Mouse (Mus musculus) hindbrain, embryonic 11.5 days (tissue): ENCODE measurements at regions not wholly inside any gene's neighbourhood (a gene's known extent, or its start where the extent isn't known, plus 50 kb on each side); places are given as distances from the start of the nearest gene placed in this dataset.

ENCODE experiments used
- ATAC-seq: fragments of 200-750 bp; cut with Nextera tagmentation; 2 replicates; pipeline ENCODE4 v1.8.0; 2017; ENCODE audit warnings: mild to moderate bottlenecking, moderate TSS enrichment, moderate library complexity; ENCODE audit not compliant: low FRiP score
- DNase-seq: peaks from one replicate; pipeline ENCODE4 v3.0.0-alpha.2; 2015; ENCODE audit warnings: low spot score
- H3K27ac ChIP-seq: fragments of 300-500 bp; sonication (generic); 2 replicates; pipeline ENCODE4 v1.5.1; 2014; ENCODE audit warnings: mild to moderate bottlenecking, low read depth, low read length
- H3K27me3 ChIP-seq: fragments of 300-500 bp; sonication (generic); 2 replicates; pipeline ENCODE4 v1.6.1; 2014; ENCODE audit warnings: mild to moderate bottlenecking, low read length, moderate library complexity, mixed read lengths; ENCODE audit not compliant: control insufficient read depth, insufficient read depth
- H3K36me3 ChIP-seq: fragments of 300-500 bp; sonication (generic); 2 replicates; pipeline ENCODE4 v1.6.1; 2014; ENCODE audit warnings: mild to moderate bottlenecking, low read length, moderate library complexity, mixed read lengths; ENCODE audit not compliant: control insufficient read depth, insufficient read depth
- H3K4me1 ChIP-seq: fragments of 300-500 bp; sonication (generic); replicated peaks from 2 replicates; pipeline ENCODE4 v1.6.1; 2014; ENCODE audit warnings: low read length, mixed read lengths; ENCODE audit not compliant: control insufficient read depth, insufficient read depth
- H3K4me2 ChIP-seq: fragments of 300-500 bp; sonication (generic); replicated peaks from 2 replicates; pipeline ENCODE4 v1.6.1; 2014; ENCODE audit warnings: mild to moderate bottlenecking, low read depth, low read length
- H3K4me3 ChIP-seq: fragments of 300-500 bp; sonication (generic); 2 replicates; pipeline ENCODE4 v1.5.1; 2014; ENCODE audit warnings: low read depth, low read length
- H3K9ac ChIP-seq: fragments of 300-500 bp; sonication (generic); 2 replicates; pipeline ENCODE4 v1.6.1; 2014; ENCODE audit warnings: low read depth, low read length
- H3K9me3 ChIP-seq: fragments of 300-500 bp; sonication (generic); 2 replicates; pipeline ENCODE4 v1.6.1; 2016; ENCODE audit warnings: low read length; ENCODE audit not compliant: control insufficient read depth
- WGBS: fragments of 180-500 bp; shearing (Covaris S2); extraction: QIAGEN DNeasy Blood & Tissue Kit; methylation state at CpG from one replicate; pipeline ENCODE4 v1.1.7; 2014; 5-methylcytosine and 5-hydroxymethylcytosine counted together

- Histone ChIP-seq H3K4me2 (no peak overlapping the region), H3K27me3 (no peaks in the 10 kb centered on the region), H3K4me1 (no peaks in the 10 kb centered on the region), H3K9ac (no peak overlapping the region), H3K27ac (no peak overlapping the region), H3K36me3 (no peaks in the 10 kb centered on the region), H3K9me3 (no peaks in the 10 kb centered on the region), H3K4me3 (no peak overlapping the region)
- 70% methylated on average over 15 of the region's 15 CpGs for WGBS
- peak; percentile 23 for DNase-seq
- ATAC-seq, result peak; percentile 67
Observed at GRCm38 (mm10) chr2:50702584-50703450, 406.2 kb upstream of the Mmadhc start.

GRCm38 (mm10) chr2:50698841-50699240 is 402.2 kb upstream of the Mmadhc start:
- ATAC-seq (no peak), DNase-seq (no peak)
- Histone ChIP-seq H3K9ac (no peak overlapping the region), H3K4me1 (peaks cover 3% of the 10 kb centered on the region; the same call in 1 of the 2 replicates), H3K4me2 (no peak overlapping the region), H3K9me3 (no peaks in the 10 kb centered on the region), H3K27ac (no peak overlapping the region), H3K27me3 (no peaks in the 10 kb centered on the region; the same call in 1 of the 2 replicates), H3K4me3 (no peak overlapping the region), H3K36me3 (no peaks in the 10 kb centered on the region)
- WGBS, result 78% methylated on average over 6 of the region's 6 CpGs

GRCm38 (mm10) chr2:50696575-50696974 is 400.0 kb upstream of the Mmadhc start:
- H3K4me2 ChIP-seq, result no peak overlapping the region
- no peak overlapping the region for H3K27ac ChIP-seq
- H3K36me3 ChIP-seq, result no peaks in the 10 kb centered on the region
- no peak overlapping the region for H3K4me3 ChIP-seq
- DNase-seq (no peak), ATAC-seq (no peak)
- no peak overlapping the region for H3K9ac ChIP-seq
- no peaks in the 10 kb centered on the region; the same call in 1 of the 2 replicates for H3K27me3 ChIP-seq
- no peaks in the 10 kb centered on the region for H3K9me3 ChIP-seq
- peaks cover 3% of the 10 kb centered on the region; the same call in 1 of the 2 replicates for H3K4me1 ChIP-seq

- Histone ChIP-seq H3K36me3 (no peaks in the 10 kb centered on the region), H3K4me2 (no peak overlapping the region), H3K4me1 (peaks cover 3% of the 10 kb centered on the region; the same call in 1 of the 2 replicates), H3K27me3 (no peaks in the 10 kb centered on the region; the same call in 1 of the 2 replicates), H3K9me3 (no peaks in the 10 kb centered on the region), H3K4me3 (no peak overlapping the region), H3K27ac (0 out of 2 replicates have a peak overlapping the region, but pooled peaks have one; percentile 21), H3K9ac (no peak overlapping the region)
- DNase-seq (peak; percentile 55), ATAC-seq (peak; percentile 92)
- WGBS, result 48% methylated on average over 2 of the region's 2 CpGs
Observed at GRCm38 (mm10) chr2:50694849-50695248, 398.2 kb upstream of the Mmadhc start.

GRCm38 (mm10) chr2:50693784-50694350 is 397.3 kb upstream of the Mmadhc start:
- H3K9me3 ChIP-seq, result no peaks in the 10 kb centered on the region
- no peaks in the 10 kb centered on the region for H3K36me3 ChIP-seq
- H3K4me1 ChIP-seq, result peaks cover 3% of the 10 kb centered on the region; the same call in 1 of the 2 replicates
- no peak overlapping the region for H3K27ac ChIP-seq
- ATAC-seq (no peak), DNase-seq (no peak)
- 58% methylated on average over 7 of the region's 7 CpGs for WGBS
- no peak overlapping the region for H3K4me3 ChIP-seq
- no peak overlapping the region for H3K9ac ChIP-seq
- no peaks in the 10 kb centered on the region; the same call in 1 of the 2 replicates for H3K27me3 ChIP-seq
- H3K4me2 ChIP-seq, result no peak overlapping the region

GRCm38 (mm10) chr2:50690120-50691103 is 393.8 kb upstream of the Mmadhc start:
- DNase-seq (no peak), ATAC-seq (no peak)
- Histone ChIP-seq H3K4me1 (peaks cover 3% of the 10 kb centered on the region; the same call in 1 of the 2 replicates), H3K4me3 (no peak overlapping the region), H3K27me3 (no peaks in the 10 kb centered on the region), H3K36me3 (no peaks in the 10 kb centered on the region), H3K9ac (no peak overlapping the region), H3K27ac (no peak overlapping the region), H3K9me3 (no peaks in the 10 kb centered on the region), H3K4me2 (no peak overlapping the region)
- WGBS, result 82% methylated on average over 11 of the region's 11 CpGs

GRCm38 (mm10) chr2:50687672-50688151 is 391.1 kb upstream of the Mmadhc start:
- Histone ChIP-seq H3K36me3 (no peaks in the 10 kb centered on the region), H3K4me1 (no peaks in the 10 kb centered on the region), H3K9me3 (no peaks in the 10 kb centered on the region), H3K27ac (no peak overlapping the region), H3K9ac (no peak overlapping the region), H3K4me2 (no peak overlapping the region), H3K27me3 (no peaks in the 10 kb centered on the region), H3K4me3 (no peak overlapping the region)
- DNase-seq, result no peak
- WGBS, result 75% methylated on average over 10 of the region's 10 CpGs
- ATAC-seq, result no peak

- H3K9me3 ChIP-seq, result no peaks in the 10 kb centered on the region
- no peaks in the 10 kb centered on the region for H3K36me3 ChIP-seq
- no peak overlapping the region for H3K9ac ChIP-seq
- H3K27ac ChIP-seq, result no peak overlapping the region
- no peak for DNase-seq
- WGBS, result 52% methylated on average over 5 of the region's 5 CpGs
- ATAC-seq, result no peak
- no peak overlapping the region for H3K4me2 ChIP-seq
- no peaks in the 10 kb centered on the region for H3K4me1 ChIP-seq
- H3K27me3 ChIP-seq, result no peaks in the 10 kb centered on the region
- no peak overlapping the region for H3K4me3 ChIP-seq
Observed at GRCm38 (mm10) chr2:50687222-50687621, 390.6 kb upstream of the Mmadhc start.
